Mouse (Mus musculus) cerebellum, postnatal 36 days (tissue): ENCODE measurements around the gene Mbl1.

Experiments used
- DNase-seq, 2 experiments: peaks; one replicate each; pipeline ENCODE4 v3.0.0; 2021 to 2022; ENCODE audit warnings: mixed read lengths in 2 of 2

Gene Mbl1

DNA sequence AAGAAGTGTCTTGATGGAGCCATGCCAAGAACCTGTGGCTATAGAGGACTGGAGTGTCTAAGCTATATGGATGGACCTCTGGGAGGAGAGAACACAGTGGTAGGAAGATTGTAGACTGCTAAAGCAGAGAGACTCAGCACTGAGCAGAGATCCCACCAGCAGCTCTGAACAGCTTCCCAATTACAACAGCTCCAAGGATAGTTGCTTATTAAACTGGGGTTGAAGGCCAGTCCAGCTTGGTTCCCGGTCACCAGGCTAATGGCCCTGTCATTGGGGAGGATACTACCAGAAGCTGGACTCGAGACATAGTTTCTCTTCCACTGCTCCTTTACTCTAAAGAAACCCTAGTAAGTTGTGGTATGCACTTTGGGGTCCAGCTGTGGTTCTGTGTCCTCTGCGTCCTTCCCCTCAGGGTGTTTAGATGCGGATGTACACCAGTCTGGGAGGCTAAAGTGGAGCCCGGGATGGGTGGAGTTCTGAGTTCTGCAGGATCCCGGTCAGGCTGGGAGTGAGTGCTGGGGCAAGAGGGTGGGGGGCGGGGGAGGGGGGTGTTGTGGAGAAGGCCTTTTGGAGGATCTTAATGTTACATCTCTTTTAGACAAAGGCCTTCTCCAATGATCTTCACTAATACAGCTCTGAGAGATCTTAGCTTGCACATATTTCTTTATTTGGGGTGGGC, at the start of gene Mbl1:
TSS of gene Mbl1 (plus strand) at position 239 of the 679 bp plus-strand sequence.
- no peak for DNase-seq

DNA sequence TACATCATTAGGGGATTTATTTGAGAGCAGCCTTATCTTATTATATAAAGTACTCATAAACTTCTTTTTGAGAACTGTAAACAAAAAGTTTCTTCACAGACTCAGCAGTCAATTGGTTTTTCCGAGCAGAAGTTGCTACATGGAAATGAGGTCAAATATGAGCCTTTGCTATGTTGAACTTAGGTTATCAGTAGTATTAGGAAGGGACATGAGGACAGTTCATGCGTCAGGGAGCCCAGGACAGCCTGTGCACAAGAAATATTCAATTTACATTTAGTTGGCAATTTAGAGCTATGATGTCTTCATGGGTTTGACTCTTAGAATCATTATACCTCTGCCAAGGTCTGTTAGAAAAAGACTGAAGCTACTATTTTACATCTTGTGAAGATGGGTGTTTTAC, 49.0 kb upstream of the Mbl1 start:
- no peak for DNase-seq

DNA sequence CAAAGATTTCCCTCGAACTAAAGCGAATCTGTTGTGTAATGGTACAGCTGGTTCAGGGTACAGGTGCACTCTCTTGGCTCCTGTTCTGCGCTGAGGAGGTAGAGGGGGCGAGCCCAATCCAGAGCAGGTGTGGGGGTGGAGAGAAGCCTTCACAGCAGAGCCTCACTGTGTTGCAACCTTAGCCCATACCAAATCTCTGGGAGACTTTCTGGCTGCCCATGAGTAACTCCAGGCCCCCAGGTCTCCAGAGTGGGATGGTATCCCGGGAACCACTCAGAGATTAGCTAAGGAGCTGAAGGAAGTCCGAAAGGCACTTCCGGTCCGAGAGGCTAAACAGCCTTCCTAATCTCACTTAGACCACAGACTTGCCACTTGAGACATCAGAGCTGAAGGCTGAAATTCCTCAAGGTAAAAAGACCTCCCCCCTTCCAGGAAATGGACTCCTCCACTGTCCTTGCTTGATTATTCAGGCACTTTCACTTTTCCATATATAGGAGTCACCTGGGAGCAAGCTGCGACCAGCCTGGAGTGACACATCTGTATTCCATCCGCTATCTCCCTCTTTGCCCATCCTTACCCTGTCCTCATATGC, 46.3 kb upstream of the Mbl1 start, which contains the start of gene Mat1a:
TSS of gene Mat1a (plus strand) at position 183 of the 592 bp plus-strand sequence.
- no peak for DNase-seq

DNA sequence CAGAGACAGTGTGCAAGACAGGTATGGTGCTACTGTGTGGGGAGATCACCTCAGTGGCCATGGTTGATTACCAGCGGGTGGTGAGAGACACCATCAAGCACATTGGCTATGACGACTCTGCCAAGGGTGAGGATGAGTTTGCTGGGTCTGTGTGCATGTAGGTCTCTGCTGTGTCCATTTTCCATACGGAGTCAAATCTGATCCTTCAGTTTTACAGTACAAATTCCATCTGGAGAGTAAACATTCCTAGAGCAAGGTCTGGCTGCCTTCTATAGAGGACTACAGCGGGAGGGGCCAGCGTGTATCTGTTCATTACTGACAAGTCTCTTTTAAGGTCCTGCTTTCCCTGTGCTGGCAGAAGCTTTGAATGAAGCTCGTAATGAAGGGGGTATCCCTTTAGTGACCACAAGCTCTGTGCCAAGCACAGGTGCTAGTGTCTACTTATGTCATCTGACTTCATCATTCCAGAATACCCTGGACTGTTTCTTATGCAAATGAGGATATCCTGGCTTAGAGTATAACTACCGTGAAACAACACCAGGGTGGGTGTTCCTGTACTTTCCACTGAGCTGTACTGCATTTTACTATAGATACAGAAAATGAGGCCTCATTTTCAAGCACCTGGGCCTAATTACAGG, 40.1 kb upstream of the Mbl1 start:
- DNase-seq: no peak

DNA sequence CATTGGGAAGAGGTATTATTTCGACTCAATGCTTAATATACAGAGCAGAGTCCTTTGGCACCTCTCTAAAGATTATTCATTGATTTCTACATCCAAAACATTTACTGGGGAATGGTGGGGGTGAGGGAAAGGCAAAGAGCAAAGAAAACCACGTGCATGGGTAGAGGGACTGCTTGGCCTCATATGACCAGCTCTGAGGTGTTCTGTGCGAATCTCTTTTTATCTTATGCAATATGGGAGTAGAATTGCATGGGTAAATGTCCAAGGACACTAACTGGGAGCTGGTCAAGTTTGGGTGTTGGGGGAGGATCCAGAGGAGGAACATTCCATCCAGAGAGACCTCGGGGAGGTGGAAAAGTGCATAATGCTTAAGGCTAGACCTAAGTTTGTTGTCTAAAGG, 38.3 kb upstream of the Mbl1 start:
- DNase-seq: no peak

DNA sequence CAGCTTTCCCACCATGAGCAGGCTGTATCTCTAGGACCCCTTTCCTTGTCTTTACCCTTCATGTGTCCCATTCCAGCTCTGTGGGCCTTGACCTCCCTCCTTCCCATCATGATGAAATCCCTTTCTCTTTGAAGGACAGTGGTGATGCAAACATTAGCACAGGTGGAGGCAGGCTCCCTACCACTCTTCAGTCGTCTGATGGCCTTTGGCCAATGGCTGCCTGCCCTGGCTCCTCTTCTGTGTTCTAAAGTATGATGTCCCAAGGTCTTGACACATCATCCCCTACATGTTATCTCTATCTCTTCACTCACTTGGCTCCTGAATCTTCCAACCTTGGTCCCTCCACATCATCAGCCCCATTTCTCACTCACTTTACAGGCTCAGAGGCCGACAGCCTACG, 35.0 kb upstream of the Mbl1 start:
- peak; percentile 28 to 34 for DNase-seq

DNA sequence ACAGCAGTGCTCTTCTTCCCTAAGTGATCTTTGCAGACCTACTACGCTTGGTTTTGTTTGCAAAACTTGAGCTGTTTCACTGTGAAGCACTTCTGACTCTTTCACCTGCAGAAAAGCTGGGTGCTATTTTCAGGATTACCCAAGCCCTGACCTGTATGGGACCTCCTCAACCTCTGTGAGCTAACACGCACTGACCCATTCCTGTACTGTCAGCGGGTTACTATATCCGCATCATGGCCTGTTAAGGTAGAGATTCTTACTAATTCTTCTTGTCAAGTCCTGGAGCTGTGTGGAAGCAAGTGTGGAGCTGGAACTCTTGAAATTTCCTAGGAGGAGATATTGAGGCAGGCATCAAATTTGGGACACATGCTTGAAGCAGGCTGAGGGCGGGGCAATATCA, 26.6 kb upstream of the Mbl1 start:
- DNase-seq: no peak

DNA sequence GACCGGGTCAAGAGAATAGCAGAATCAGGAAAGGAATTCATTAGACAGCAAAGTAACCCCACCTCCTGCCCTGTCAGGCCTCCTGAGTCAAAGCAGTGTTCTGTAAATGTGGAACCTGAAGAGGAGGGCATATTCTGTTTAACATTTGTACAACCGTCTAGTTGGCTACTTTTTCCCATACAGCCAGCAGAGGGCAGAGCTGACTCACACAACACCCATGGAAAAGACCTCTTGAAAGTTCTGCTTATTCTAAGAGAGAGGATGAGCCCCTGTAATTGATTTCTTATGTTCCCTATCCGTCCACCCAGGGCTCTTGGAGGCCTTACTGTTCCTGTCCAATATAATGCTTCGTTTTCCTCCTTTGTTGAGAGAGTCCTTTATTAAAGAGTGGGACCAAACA, 23.3 kb upstream of the Mbl1 start:
- no peak for DNase-seq

DNA sequence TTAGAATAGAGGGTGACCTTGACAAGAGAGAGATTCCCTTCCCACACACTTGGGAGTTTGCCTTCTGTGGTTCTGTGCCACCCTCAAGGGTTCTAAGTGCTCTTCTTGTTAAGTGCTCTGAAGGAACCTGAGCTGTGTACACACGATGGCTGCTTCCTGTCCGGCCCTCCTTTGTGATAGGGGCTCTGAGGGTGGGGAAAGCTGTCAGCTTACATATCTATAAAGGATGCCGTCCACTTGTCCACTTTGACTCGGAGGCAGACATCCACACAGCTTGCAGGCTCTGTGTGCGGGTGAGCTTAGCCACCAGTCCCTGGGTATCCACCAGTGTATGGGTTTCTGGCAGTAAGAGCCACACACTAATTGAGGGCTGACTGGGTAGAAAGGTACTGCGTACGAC, 19.7 kb upstream of the Mbl1 start, which contains the start of gene Sftpa1:
TSS of gene Sftpa1 (plus strand) at position 243 of the 400 bp plus-strand sequence.
- DNase-seq: no peak

DNA sequence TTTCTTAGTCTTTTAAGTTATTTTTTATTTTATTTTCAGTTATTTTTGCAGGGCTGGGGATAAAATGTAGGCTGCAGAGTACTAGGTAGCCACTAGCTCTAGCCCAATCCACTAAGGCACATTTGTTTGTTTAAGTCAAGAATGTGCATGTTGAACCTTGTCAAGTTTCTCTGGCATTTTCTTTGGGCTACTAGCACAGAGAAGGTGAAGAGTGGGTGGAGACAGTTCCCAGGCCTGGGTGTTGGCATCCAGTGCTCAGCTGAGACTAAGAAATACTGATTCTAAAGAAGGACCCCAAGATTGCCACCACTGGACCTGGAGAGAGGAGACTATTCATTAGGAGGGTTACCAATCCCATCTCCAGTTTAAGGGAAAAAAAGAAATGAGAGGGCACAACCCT, 14.3 kb upstream of the Mbl1 start:
- no peak for DNase-seq

DNA sequence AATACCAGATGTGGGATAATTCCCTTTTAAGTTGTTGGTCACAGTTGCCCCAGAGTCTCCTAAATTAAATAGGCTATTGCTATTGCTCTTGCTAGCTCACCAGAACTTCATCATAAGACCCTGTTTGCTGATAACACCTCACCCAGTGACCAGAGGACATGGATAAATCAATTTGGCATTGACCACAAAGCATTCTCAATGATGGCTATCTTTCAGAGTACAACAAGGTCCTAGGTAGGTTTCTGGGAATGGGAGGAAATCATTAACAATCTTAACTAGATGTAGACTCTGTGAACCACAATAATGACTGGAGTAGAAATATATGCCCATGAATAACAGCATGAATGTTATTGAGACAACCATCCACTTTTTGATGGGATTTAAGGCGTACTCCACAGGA, 10.6 kb upstream of the Mbl1 start:
- no peak for DNase-seq

DNA sequence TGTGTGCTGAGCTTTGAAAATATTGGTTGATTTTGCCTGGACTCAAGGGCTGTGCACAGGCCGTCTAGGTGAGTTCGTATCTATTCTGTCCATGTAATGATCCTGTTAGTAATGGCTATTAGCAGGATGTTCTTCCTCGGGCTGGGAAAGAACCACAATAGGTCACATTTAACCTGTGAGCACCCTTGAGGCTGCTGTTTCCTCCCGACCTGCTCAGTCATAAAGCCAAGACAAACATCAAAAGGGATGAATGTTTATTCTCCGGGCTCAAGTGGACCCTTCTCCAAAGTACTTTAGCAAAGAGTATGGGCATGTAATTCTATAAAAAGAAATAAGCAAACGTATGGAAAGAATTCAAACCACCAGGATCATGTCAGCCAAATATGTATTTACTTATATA, 5.2 kb upstream of the Mbl1 start:
- no peak for DNase-seq

DNA sequence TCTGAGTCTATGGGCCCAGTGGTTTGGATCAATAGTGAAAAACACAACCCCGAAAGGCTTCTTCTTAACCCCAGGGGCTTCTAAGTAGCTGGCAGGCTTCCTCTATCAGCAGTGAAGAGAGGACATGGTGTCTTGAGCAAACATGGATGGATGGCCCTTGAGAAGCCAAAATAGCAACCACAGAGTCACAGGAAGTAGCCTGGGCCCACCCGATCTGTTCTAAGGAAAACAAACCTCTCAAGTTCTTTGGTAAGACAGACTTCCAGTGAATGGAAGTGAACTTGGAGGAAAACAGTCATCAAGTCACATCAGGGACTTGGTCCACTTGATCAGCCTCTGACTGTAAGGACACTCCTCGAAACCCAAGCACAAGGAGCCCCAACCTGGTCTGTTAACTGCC, 4.3 kb upstream of the Mbl1 start:
- DNase-seq: no peak

DNA sequence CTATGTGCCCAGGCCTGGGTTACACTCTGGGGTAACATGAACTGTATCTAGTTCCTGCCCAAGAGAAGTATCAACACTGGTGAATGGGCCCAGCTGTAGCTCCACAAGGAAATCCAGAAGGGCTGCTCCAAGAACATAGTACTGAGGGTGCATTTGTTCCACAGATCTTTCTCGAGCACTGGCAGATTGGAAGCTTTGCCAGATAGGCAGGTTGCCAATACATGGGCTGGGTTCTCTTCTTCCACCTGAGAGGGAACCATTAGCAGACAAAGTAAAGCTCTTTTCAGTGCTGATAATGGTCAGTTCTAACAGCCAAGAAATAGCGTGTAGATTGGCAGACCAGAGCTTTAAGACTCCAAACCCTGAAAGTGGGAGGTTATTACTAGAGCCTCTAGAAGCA, 3.9 kb upstream of the Mbl1 start:
- no peak for DNase-seq

DNA sequence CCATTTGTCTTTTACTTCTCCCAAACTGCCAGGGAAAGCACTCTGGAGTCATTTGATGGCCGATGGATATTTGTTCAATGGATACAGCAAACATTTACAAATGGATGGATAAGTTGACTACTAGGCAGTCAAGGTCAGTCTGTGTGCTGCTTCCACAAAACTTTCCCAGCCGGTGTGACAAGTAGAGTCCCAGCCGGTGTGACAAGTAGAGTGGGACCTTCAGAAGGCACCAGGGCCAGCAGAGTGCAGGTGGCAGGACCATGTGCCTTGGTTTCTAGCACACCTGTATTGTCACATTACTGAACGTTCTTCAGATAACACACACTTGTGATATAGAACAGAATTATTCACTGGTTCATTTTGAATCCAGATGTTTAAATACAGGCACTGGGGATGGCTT, 8.8 kb downstream of the Mbl1 start:
- DNase-seq: no peak

DNA sequence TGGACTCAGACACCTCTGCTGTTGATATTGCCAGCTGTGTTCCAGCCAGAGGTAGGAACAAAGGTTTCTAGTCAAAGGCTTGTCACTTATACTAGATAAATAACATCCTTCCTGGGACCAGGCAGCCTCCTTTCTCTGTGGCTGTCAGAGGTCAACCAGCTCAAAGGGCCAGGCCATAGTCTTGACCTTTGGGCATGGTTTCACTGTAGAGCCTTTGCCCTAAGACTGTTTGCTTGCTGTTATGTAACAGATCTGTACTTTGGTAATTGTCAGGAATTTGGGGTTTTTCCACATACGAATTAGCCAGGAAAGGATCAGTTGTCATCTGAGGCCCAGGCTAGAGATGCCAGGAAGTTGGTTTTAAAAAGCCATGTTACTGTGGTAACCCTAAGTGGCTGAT, 9.5 kb downstream of the Mbl1 start:
- no peak for DNase-seq

DNA sequence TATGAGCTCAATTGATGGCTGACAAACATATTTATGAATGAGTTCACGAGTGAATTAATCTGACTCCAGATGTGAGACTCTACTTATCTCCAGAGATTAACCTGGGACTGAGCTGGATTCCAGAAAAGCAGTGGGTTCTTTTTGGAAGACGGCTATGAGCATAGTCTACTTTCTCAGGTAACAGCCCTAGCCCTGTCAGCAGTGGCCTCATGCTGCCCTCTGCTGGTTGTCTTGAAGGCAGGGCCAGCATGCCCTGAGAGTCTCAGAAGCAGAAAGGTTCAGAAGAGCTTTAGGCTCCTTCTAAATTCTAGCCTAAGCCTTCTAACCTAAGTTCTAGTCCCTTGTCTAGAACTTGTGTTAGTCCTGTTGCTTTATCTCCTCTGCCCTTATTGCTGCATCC, 11.4 kb downstream of the Mbl1 start:
- DNase-seq: peak; percentile 4 to 6

DNA sequence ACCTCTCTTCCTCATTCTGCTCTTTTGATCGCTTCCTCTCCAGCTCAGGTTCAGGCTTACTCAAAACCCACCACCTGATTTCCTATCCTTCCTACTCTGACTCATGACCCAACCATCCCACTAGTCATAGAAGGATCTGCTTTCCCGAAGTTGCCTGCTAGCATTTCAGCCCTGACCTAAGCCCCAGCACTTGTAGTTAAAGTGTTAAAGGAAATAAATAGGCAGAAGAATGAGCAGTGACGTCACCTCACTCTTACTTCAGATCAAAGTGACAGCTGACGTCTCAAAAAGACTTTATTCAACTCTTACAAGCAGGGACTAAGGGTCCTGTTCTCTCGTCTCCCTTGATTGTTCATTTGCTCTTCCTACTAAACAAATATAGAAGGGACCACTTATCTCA, 16.0 kb downstream of the Mbl1 start:
- no peak for DNase-seq

DNA sequence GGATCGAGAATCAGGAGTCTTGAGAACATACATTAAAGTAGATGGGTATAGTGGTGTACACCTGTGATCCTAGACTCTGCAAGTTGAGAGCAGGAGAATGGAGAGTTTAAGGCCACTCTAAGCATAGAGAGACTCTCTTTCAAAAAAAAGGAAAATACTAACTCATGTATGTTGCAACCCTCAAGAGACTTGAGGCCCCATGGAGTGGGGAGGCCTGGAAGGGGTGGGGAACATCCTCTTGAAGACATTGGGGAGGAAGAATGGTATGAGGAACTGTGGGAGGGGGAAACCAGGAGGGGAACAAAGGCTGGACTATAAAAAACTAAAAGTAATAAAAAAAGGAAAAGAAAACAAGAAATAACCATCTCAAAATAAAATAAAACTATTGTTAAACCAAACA, 17.3 kb downstream of the Mbl1 start:
- no peak for DNase-seq

DNA sequence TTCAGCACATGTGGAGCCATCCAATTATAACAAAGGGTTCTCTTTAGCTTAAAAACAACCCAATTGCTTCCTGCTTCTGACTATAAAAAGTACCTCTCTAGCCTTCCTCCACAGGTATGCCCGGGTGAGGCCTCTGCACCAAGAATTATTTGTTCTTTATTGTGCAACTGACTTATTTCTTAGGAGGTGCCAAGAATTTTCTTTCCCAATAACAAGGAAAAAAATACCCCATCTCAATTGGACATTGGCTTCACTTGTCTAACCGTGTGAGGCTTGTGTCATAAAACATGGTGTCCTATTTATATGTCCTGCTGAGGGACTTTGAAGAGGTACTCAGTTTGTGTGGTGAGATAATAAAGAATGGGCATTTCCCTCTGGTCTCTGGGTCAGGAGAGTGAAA, 19.3 kb downstream of the Mbl1 start:
- no peak for DNase-seq

DNA sequence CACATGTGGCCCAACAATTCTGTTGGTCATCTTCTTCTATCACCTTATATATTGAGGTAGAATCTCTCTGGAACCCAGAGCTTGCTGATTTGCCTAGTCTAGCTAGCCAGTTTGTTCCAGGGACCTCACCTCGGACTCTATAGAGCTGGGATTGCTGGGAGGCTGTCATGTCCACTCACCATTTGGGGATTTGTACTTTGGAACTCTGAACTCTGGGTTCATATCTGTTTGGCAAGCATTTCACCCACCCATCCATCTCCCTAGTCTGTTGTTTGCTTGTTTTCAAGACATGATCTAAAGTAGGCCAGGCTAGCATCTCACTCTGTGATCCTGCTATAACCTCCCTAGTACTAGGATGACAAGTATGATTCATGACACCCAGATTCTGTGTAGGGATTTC, 23.5 kb downstream of the Mbl1 start:
- no peak for DNase-seq

DNA sequence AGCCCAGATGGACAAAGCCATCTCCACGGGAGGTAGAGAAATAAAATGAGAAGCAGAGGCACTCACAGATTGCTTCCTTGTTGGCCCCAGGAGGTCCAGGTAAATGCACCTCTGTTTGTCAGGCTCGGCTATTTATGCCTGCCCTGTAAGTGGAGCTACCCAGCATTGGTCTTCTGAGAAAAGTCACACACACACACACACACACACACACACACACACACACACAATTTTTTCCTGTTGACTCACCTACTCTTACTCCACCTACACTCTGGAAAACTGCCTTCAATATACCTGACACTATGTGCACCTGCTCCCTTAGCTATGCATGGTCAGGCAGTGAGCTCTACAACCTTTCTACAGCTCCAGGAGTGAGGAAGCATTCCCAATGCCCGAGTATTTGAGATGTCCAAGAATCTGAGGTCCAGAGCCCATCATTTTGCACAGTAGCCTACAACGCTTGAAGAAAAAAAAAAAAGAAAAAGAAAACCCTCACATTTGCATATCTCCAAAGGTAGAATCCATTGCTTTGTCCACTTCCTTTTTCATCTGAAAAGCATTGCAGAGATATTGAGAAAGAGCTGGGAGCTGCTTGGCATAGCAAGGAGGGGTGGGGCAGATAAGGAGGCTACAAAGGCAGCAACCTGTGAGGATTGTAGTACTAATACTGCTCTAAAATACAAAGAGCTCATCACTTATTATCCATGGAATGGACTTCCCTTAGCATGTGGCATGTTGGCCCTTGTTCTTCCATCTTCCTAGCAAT, 34.0 kb downstream of the Mbl1 start, which contains the start of gene Sftpd:
TSS of gene Sftpd (minus strand) at position 91 of the 763 bp plus-strand sequence.
- no peak for DNase-seq

DNA sequence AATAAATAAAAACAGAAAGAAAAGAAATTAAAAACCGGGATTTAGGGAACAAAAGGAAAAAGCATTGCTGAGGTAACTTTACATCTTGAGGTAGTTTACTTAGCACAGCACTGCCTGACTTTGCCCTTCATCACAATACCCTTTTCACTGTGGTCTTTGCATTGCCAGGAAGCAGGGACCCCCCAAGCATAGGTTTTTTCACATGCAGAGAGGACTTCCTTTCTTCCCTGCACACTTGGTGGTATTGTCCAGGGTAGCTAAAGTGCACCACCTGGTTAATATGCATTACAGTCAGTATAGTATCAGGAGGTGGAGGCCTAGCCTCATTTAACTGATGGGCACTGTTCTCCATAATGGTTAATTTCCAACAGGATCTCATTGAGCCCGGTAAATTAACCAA, 38.2 kb downstream of the Mbl1 start:
- DNase-seq: no peak
